Mouse (Mus musculus) cerebellum, adult 2 months (tissue): Measurements from ENCODE around the gene Crtc1. TPM values are rescaled to one million over a fixed set of nuclear protein-coding genes. Genes with fewer than 3 reads are reported as not detected.

Experiments
- DNase-seq, 2 experiments: peaks; one replicate each; pipeline ENCODE4 v3.0.0; 2021
- H3K27ac ChIP-seq: fragments of 200-500 bp; 2 replicates; pipeline ENCODE4 v1.5.1; 2012; ENCODE audit warnings: low read length, control low read depth, inconsistent platforms; ENCODE audit not compliant: insufficient read depth
- H3K27me3 ChIP-seq: fragments of 200-500 bp; 2 replicates; pipeline ENCODE4 v1.6.1; 2012; ENCODE audit warnings: inconsistent platforms, mild to moderate bottlenecking, low read length, moderate library complexity; ENCODE audit not compliant: control insufficient read depth, insufficient read depth
- H3K4me1 ChIP-seq: fragments of 200-500 bp; 2 replicates; pipeline ENCODE4 v1.6.1; 2011; ENCODE audit warnings: low read length; ENCODE audit not compliant: control insufficient read depth, insufficient read depth
- H3K4me3 ChIP-seq: fragments of 200-500 bp; replicated peaks from 2 replicates; pipeline ENCODE3; 2011; ENCODE audit warnings: mild to moderate bottlenecking, low read depth, low read length, control low read depth; ENCODE audit not compliant: insufficient read depth
- CTCF ChIP-seq: fragments of 200-500 bp; IDR thresholded peaks from 2 replicates; pipeline ENCODE4 v1.5.1; 2011; ENCODE audit warnings: low read depth, mild to moderate bottlenecking, control low read depth, low read length, moderate library complexity, borderline replicate concordance; ENCODE audit not compliant: insufficient read depth
- POLR2A ChIP-seq: fragments of 200-500 bp; IDR thresholded peaks from 2 replicates; pipeline ENCODE4 v1.6.1; 2011; ENCODE audit warnings: low read length, control low read depth, borderline replicate concordance; ENCODE audit not compliant: insufficient read depth
- WGBS: fragments of 180-500 bp; shearing (Covaris S2); methylation state at CpG from one replicate; pipeline ENCODE4 v1.1.7; 2018; 5-methylcytosine and 5-hydroxymethylcytosine counted together
- polyA plus RNA-seq: library from polyadenylated mRNA; depleted of rRNA; stranded (reverse); fragments of >200 nt; gene quantifications from 2 replicates; pipeline ENCODE4 v1.2.3, GENCODE M21; 2012

Gene Crtc1
- polyA plus RNA-seq, 1 experiment: 90.2 TPM

DNA sequence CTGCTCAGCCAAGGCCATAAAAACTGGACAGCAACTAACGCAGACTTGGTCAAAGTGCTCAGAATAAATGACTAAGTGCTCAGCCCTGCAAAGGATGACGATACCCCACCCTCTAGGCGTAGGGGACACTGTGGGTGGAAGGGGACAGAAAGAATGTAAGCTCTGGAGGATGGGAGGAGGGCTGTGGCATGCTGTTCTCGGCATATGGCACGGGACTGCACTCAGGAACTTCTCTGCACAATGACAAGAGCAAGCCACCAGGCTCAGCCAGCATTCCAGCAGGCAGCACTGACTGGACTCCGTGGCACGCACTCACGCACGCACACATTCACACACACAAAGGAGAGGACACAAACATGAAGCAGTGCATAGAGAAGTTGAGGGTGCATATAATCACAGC is 21.2 kb upstream of the Crtc1 start:
- 11% methylated on average over 9 of the region's 9 CpGs for WGBS
- Histone ChIP-seq H3K27ac (peak overlapping the region; percentile 35), H3K4me1 (peaks cover 72% of the 10 kb centered on the region), H3K4me3 (no peak overlapping the region), H3K27me3 (no peaks in the 10 kb centered on the region)
- peak; percentile 69 to 77 for DNase-seq
- no peak for TF ChIP-seq CTCF
- no peak for TF ChIP-seq POLR2A

DNA sequence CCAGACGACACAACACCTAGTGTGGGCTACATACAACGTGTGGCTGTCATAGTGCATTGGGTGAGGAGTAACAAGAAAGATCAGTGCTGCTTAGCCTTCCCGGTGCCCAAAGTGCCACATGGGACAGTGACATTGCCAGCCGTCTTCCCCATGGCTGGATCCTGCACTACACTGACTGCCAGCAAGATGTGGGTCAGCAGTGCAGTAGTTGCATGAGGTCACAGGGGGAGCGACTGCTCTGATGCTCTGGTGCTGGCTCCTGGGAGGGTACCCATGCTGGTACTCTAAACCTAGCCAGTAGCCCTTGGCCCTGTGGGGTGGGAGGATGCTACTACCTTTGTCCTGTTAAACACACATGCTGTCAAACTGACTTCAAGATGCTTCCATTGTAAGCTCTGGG is 20.8 kb upstream of the Crtc1 start:
- Histone ChIP-seq H3K27ac (peak overlapping the region; percentile 35), H3K4me1 (peaks cover 71% of the 10 kb centered on the region), H3K27me3 (no peaks in the 10 kb centered on the region), H3K4me3 (no peak overlapping the region)
- DNase-seq: no peak
- 18% methylated on average over 5 of the region's 5 CpGs for WGBS
- TF ChIP-seq CTCF (no peak), POLR2A (no peak)

DNA sequence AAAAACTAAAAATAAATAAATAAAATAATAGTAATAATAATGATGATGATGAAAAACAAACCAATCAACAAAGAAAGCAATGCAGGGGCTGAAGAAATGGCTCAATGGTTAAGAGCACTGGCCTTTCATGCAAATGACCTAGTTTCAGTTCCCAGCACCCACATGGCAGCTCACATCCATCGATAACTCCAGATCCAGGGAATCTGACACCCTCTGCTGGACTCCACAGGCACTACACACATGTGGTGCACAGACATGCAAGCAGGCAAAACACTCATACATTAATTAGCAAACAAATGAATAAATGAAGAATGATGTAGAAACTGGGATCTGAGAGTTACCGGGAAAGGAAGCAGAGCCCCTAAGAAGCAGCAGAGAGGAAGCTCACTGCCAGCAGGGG is 20.3 kb upstream of the Crtc1 start:
- peak overlapping the region; percentile 35 for H3K27ac ChIP-seq
- no peak for TF ChIP-seq POLR2A
- 0 out of 2 replicates have a peak, but pooled peaks have one; percentile 28 for TF ChIP-seq CTCF
- no peak overlapping the region for H3K4me3 ChIP-seq
- DNase-seq: no peak
- no peaks in the 10 kb centered on the region for H3K27me3 ChIP-seq
- H3K4me1 ChIP-seq: peaks cover 67% of the 10 kb centered on the region
- 89% methylated on average over 2 of the region's 2 CpGs for WGBS

DNA sequence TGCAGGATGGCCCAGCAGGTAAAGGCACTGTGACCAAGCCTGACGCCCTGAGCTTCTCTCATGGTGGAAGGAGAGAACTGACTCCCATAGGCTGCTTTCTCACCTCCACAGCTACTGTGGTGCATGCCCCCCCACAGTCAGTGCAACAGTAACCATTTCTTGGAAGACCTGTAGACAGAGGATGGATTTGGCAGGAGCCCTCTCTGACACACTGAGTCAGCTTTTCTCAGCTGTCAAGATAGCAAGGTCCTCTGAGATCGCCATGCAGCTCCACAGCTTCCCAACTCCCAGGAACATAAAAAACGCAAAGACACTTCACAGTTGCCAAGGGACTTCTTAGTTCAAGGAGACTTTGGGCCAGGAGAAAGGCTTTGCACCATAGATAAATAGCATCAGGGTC is 19.1 kb upstream of the Crtc1 start:
- Histone ChIP-seq H3K27ac (peak overlapping the region; percentile 17; the same call in 1 of the 2 replicates), H3K4me3 (no peak overlapping the region), H3K4me1 (peaks cover 67% of the 10 kb centered on the region), H3K27me3 (no peaks in the 10 kb centered on the region)
- peak in 1 of 2 experiments; percentile 25 for DNase-seq
- WGBS: 39% methylated on average over 3 of the region's 3 CpGs
- no peak for TF ChIP-seq CTCF
- no peak for TF ChIP-seq POLR2A

DNA sequence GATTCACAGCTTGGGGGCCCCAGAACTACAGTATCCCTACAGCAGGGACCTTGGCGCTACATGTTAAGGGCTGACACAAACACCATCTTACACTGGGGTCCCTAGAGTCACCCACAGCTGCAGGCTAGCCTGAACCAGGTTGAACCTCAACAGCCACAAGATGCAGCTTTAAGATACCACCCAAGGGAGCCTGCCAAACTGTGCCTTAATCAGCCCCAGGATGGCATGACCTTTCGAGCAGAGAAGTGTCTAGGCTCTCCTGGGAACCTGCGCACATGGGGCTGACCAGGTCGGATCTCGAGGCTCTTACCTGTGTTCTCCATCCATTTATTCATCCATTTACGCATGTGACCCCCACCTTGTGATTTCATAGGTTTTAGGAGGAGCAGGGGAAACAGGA is 18.5 kb upstream of the Crtc1 start:
- Histone ChIP-seq H3K4me3 (no peak overlapping the region), H3K27ac (peak overlapping the region; percentile 17; the same call in 1 of the 2 replicates), H3K4me1 (peaks cover 64% of the 10 kb centered on the region), H3K27me3 (no peaks in the 10 kb centered on the region)
- 86% methylated on average over 6 of the region's 6 CpGs for WGBS
- TF ChIP-seq POLR2A: no peak
- TF ChIP-seq CTCF: no peak
- DNase-seq: no peak

DNA sequence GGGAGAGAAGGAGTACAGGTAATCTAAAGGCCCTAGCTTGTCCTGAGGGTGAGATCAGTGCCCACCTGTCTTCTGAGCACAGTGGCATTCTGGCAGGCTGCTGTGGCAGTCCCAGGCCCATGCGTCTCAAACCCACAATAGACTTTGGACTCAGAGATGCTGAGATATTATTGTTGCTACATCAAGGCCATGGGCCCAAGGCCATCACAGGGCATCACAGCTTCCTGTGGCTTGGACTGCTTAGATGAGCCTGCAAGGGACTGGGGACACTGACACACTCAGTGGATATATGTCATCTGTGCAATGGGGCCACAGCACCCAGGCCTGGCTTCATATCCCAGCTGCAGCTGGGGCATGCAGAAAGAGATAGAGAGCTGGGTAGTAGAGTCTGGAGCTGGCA is 17.6 kb upstream of the Crtc1 start:
- Histone ChIP-seq H3K27ac (no peak overlapping the region), H3K4me3 (no peak overlapping the region), H3K27me3 (no peaks in the 10 kb centered on the region), H3K4me1 (peaks cover 58% of the 10 kb centered on the region)
- no peak for DNase-seq
- 81% methylated on average over 1 of the region's 1 CpGs for WGBS
- TF ChIP-seq CTCF: no peak
- TF ChIP-seq POLR2A: no peak

DNA sequence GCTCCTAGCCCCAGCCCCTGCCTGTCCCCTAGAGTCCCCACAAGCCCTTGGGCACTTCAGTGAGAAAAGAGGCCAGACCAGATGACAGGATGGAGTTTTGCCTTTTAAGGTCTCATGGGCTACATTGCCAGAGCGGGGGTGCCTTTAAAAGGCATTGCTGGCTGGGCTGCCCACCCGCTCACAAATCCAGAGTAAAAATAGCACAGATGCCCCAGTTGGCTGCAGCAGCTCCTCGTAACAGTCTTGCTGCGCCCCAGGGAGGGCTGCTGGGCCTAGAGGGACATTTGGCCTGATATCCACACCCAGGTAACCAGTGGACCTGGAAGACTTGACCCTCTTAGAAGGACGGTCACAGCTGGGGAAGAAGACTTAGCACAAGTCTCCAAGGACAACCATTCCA is 14.5 kb upstream of the Crtc1 start:
- Histone ChIP-seq H3K4me3 (no peak overlapping the region), H3K27me3 (no peaks in the 10 kb centered on the region), H3K27ac (no peak overlapping the region), H3K4me1 (peaks cover 36% of the 10 kb centered on the region)
- DNase-seq: no peak
- TF ChIP-seq CTCF (no peak), POLR2A (no peak)
- WGBS: 29% methylated on average over 5 of the region's 5 CpGs

DNA sequence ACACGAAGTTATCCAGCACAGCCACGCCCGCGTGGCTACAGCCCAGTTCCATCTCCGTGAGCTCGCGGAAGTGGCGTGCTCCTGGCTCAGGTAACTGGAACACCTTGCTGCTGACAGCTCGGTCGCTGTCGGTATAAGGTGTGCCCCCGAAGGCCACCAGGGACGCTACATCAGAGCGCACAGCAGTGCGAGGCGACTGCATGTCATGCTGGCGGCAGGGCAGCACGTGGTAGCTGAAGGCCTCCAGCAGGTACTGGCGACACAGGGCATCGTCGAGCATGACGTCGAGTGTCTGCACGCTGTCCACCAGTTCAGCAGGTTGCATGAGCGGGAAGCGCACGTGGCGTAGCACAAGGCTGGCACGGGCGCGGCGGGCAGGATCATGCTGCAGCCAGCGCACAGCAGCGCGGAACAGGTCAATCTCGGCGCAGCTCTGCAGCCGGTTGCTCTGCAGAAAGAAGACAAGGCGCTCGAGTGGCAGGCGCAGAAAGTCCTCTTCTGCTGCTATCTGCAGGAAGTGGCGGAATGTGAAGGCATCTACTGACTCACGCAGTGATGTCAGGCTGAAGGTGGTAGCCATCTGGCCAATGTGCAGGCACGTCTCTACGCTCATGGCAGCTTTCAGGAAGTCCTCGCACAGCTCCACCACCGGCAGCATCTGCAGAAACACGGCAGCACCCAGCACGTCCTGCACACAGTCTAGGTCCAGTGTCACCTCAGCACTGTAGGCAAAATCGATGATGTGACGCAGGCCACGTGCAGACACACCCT is 13.0 kb upstream of the Crtc1 start:
- TF ChIP-seq CTCF: no peak
- H3K4me1 ChIP-seq: peaks cover 37% of the 10 kb centered on the region
- no peak overlapping the region for H3K4me3 ChIP-seq
- H3K27me3 ChIP-seq: no peaks in the 10 kb centered on the region
- H3K27ac ChIP-seq: no peak overlapping the region
- no peak for DNase-seq
- WGBS: 74% methylated on average over 52 of the region's 52 CpGs
